Mouse (Mus musculus): ENCODE data around the gene Kansl1l. TPM values are rescaled to one million over a fixed set of nuclear protein-coding genes. Genes with fewer than 3 reads are reported as not detected.

Kansl1l gene
- 1.5 and 1.7 TPM in 2 replicates for polyA plus RNA-seq (2012; rRNA removed)

- TF ChIP-seq POLR2A (IDR thresholded peaks at IDR 0.05; ENCODE audit: low read depth, low read length) (peak; percentile 27), CTCF (IDR thresholded peaks at IDR 0.05; ENCODE audit: extremely low read depth, insufficient read depth, insufficient read length, insufficient replicate concordance) (no peak)
- peak; percentile 79 to 93 for DNase-seq (ENCODE audit: low read depth in 1 of 2, low spot score in 2 of 2)
- WGBS: 1% methylated on average over 53 of the region's 56 CpGs
- Histone ChIP-seq H3K4me3 (ENCODE audit: extremely low read depth, insufficient read depth, insufficient read length) (peak within 1 kb of the TSS; percentile 100), H3K36me3 (ENCODE audit: control insufficient read depth, insufficient read depth, low read length) (no peaks in the 10 kb centered on the region), H3K4me1 (ENCODE audit: control insufficient read depth, insufficient read depth, insufficient read length) (peaks cover 5% of the 10 kb centered on the region), H3K27ac (ENCODE audit: insufficient read depth, low read length) (peak within 1 kb of the TSS; percentile 97), H3K27me3 (ENCODE audit: control insufficient read depth, insufficient read depth, low read length) (no peaks in the 10 kb centered on the region)
Measured at GRCm38 (mm10) chr1:66817453-66817839, at the start of gene Kansl1l. Kansl1l (minus strand) TSS chr1:66817562.

- Histone ChIP-seq H3K27ac (ENCODE audit: insufficient read depth, low read length) (no peak overlapping the region), H3K36me3 (ENCODE audit: control insufficient read depth, insufficient read depth, low read length) (no peaks in the 10 kb centered on the region), H3K27me3 (ENCODE audit: control insufficient read depth, insufficient read depth, low read length) (no peaks in the 10 kb centered on the region), H3K4me1 (ENCODE audit: control insufficient read depth, insufficient read depth, insufficient read length) (peaks cover 5% of the 10 kb centered on the region), H3K4me3 (ENCODE audit: extremely low read depth, insufficient read depth, insufficient read length) (no peak overlapping the region)
- TF ChIP-seq CTCF (IDR thresholded peaks at IDR 0.05; ENCODE audit: extremely low read depth, insufficient read depth, insufficient read length, insufficient replicate concordance) (no peak), POLR2A (IDR thresholded peaks at IDR 0.05; ENCODE audit: low read depth, low read length) (no peak)
- no peak for DNase-seq (ENCODE audit: low read depth in 1 of 2, low spot score in 2 of 2)
- 60% methylated on average over 4 of the region's 4 CpGs for WGBS
Measured at GRCm38 (mm10) chr1:66865633-66866032, 48.3 kb upstream of the Kansl1l start.

GRCm38 (mm10) chr1:66863741-66864495 is 46.6 kb upstream of the Kansl1l start:
- peaks cover 5% of the 10 kb centered on the region for H3K4me1 ChIP-seq (ENCODE audit: control insufficient read depth, insufficient read depth, insufficient read length)
- H3K27ac ChIP-seq (ENCODE audit: insufficient read depth, low read length): no peak overlapping the region
- TF ChIP-seq CTCF (IDR thresholded peaks at IDR 0.05; ENCODE audit: extremely low read depth, insufficient read depth, insufficient read length, insufficient replicate concordance): no peak
- no peak for TF ChIP-seq POLR2A (IDR thresholded peaks at IDR 0.05; ENCODE audit: low read depth, low read length)
- no peaks in the 10 kb centered on the region for H3K27me3 ChIP-seq (ENCODE audit: control insufficient read depth, insufficient read depth, low read length)
- DNase-seq (ENCODE audit: low read depth in 1 of 2, low spot score in 2 of 2): no peak
- H3K36me3 ChIP-seq (ENCODE audit: control insufficient read depth, insufficient read depth, low read length): no peaks in the 10 kb centered on the region
- WGBS: 2% methylated on average over 9 of the region's 9 CpGs
- H3K4me3 ChIP-seq (ENCODE audit: extremely low read depth, insufficient read depth, insufficient read length): peak overlapping the region; percentile 45; the same call in 1 of the 2 replicates

GRCm38 (mm10) chr1:66862712-66863511 is 45.5 kb upstream of the Kansl1l start, which contains the start of gene Acadl:
Acadl (minus strand) TSS chr1:66863277.
- DNase-seq (ENCODE audit: low read depth in 1 of 2, low spot score in 2 of 2): peak in 1 of 2 experiments; percentile 70
- Histone ChIP-seq H3K27me3 (ENCODE audit: control insufficient read depth, insufficient read depth, low read length) (no peaks in the 10 kb centered on the region), H3K36me3 (ENCODE audit: control insufficient read depth, insufficient read depth, low read length) (peaks cover 2% of the 10 kb centered on the region; the same call in 1 of the 2 replicates), H3K4me1 (ENCODE audit: control insufficient read depth, insufficient read depth, insufficient read length) (peaks cover 5% of the 10 kb centered on the region), H3K4me3 (ENCODE audit: extremely low read depth, insufficient read depth, insufficient read length) (peak within 1 kb of the TSS; percentile 70), H3K27ac (ENCODE audit: insufficient read depth, low read length) (peak within 1 kb of the TSS; percentile 81)
- under 1% methylated on average over 82 of the region's 85 CpGs for WGBS
- peak; percentile 19 for TF ChIP-seq POLR2A (IDR thresholded peaks at IDR 0.05; ENCODE audit: low read depth, low read length)
- TF ChIP-seq CTCF (IDR thresholded peaks at IDR 0.05; ENCODE audit: extremely low read depth, insufficient read depth, insufficient read length, insufficient replicate concordance): no peak

GRCm38 (mm10) chr1:66861764-66862672 is 44.7 kb upstream of the Kansl1l start:
- peaks cover 5% of the 10 kb centered on the region for H3K4me1 ChIP-seq (ENCODE audit: control insufficient read depth, insufficient read depth, insufficient read length)
- no peak for TF ChIP-seq CTCF (IDR thresholded peaks at IDR 0.05; ENCODE audit: extremely low read depth, insufficient read depth, insufficient read length, insufficient replicate concordance)
- TF ChIP-seq POLR2A (IDR thresholded peaks at IDR 0.05; ENCODE audit: low read depth, low read length): no peak
- H3K36me3 ChIP-seq (ENCODE audit: control insufficient read depth, insufficient read depth, low read length): peaks cover 8% of the 10 kb centered on the region
- 37% methylated on average over 14 of the region's 14 CpGs for WGBS
- DNase-seq (ENCODE audit: low read depth in 1 of 2, low spot score in 2 of 2): no peak
- no peak overlapping the region for H3K27ac ChIP-seq (ENCODE audit: insufficient read depth, low read length)
- H3K27me3 ChIP-seq (ENCODE audit: control insufficient read depth, insufficient read depth, low read length): no peaks in the 10 kb centered on the region
- H3K4me3 ChIP-seq (ENCODE audit: extremely low read depth, insufficient read depth, insufficient read length): peak overlapping the region; percentile 70

GRCm38 (mm10) chr1:66847506-66847905 is 30.1 kb upstream of the Kansl1l start:
- no peak for DNase-seq (ENCODE audit: low read depth in 1 of 2, low spot score in 2 of 2)
- Histone ChIP-seq H3K27ac (ENCODE audit: insufficient read depth, low read length) (no peak overlapping the region), H3K27me3 (ENCODE audit: control insufficient read depth, insufficient read depth, low read length) (no peaks in the 10 kb centered on the region), H3K4me1 (ENCODE audit: control insufficient read depth, insufficient read depth, insufficient read length) (no peaks in the 10 kb centered on the region), H3K36me3 (ENCODE audit: control insufficient read depth, insufficient read depth, low read length) (peaks cover 35% of the 10 kb centered on the region), H3K4me3 (ENCODE audit: extremely low read depth, insufficient read depth, insufficient read length) (no peak overlapping the region)
- TF ChIP-seq CTCF (IDR thresholded peaks at IDR 0.05; ENCODE audit: extremely low read depth, insufficient read depth, insufficient read length, insufficient replicate concordance) (peak; percentile 18; the same call in 1 of the 2 replicates), POLR2A (IDR thresholded peaks at IDR 0.05; ENCODE audit: low read depth, low read length) (no peak)
- WGBS: 96% methylated on average over 4 of the region's 4 CpGs

All from spleen, adult 2 months (tissue).